Mouse (Mus musculus) heart, postnatal 0 days (tissue): ENCODE measurements at regions not wholly inside any gene's neighbourhood (a gene's known extent, or its start where the extent isn't known, plus 50 kb on each side); places are given as distances from the start of the nearest gene placed in this dataset.

ENCODE experiments used
- ATAC-seq: fragments of 200-750 bp; cut with Nextera tagmentation; 2 replicates; pipeline ENCODE4 v1.8.0; 2017; ENCODE audit warnings: low read depth, moderate number of reproducible peaks, moderate library complexity; ENCODE audit not compliant: insufficient read depth
- DNase-seq: peaks from one replicate; pipeline ENCODE4 v3.0.0-alpha.2; 2016; ENCODE audit warnings: low spot score
- H3K27ac ChIP-seq: fragments of 300-500 bp; sonication (generic); 2 replicates; pipeline ENCODE4 v1.5.1; 2014; ENCODE audit warnings: low read depth, mild to moderate bottlenecking
- H3K27me3 ChIP-seq: fragments of 300-500 bp; sonication (generic); 2 replicates; pipeline ENCODE4 v1.6.1; 2014; ENCODE audit warnings: low read length, mixed read lengths; ENCODE audit not compliant: control insufficient read depth, insufficient read depth
- H3K36me3 ChIP-seq: fragments of 300-500 bp; sonication (generic); replicated peaks from 2 replicates; pipeline ENCODE4 v1.6.1; 2014; ENCODE audit warnings: low read length, mixed read lengths; ENCODE audit not compliant: control insufficient read depth, insufficient read depth
- H3K4me1 ChIP-seq: fragments of 300-500 bp; sonication (generic); 2 replicates; pipeline ENCODE4 v1.6.1; 2014; ENCODE audit warnings: antibody characterized with exemption; ENCODE audit not compliant: control insufficient read depth, insufficient read depth
- H3K4me2 ChIP-seq: fragments of 300-500 bp; sonication (generic); 2 replicates; pipeline ENCODE4 v1.6.1; 2014; ENCODE audit warnings: low read depth, mild to moderate bottlenecking, low read length, moderate library complexity
- H3K4me3 ChIP-seq: fragments of 300-500 bp; sonication (generic); 2 replicates; pipeline ENCODE4 v1.5.1; 2014; ENCODE audit warnings: low read depth, low read length
- H3K9ac ChIP-seq: fragments of 300-500 bp; sonication (generic); replicated peaks from 2 replicates; pipeline ENCODE4 v1.6.1; 2014; ENCODE audit warnings: low read depth, low read length, mixed read lengths
- H3K9me3 ChIP-seq: fragments of 300-500 bp; sonication (generic); replicated peaks from 2 replicates; pipeline ENCODE4 v1.6.1; 2016; ENCODE audit warnings: low read length; ENCODE audit not compliant: control insufficient read depth
- CTCF ChIP-seq: IDR thresholded peaks from 2 replicates; pipeline ENCODE4 v1.5.1; 2016; ENCODE audit warnings: antibody characterized with exemption, control low read depth, low read depth
- EP300 ChIP-seq: IDR thresholded peaks from 2 replicates; pipeline ENCODE4 v1.6.1; 2016; ENCODE audit warnings: antibody characterized with exemption, low read depth
- WGBS: fragments of 180-500 bp; shearing (Covaris S2); extraction: QIAGEN DNeasy Blood & Tissue Kit; methylation state at CpG from one replicate; pipeline ENCODE4 v1.1.7; 2014; 5-methylcytosine and 5-hydroxymethylcytosine counted together

DNA sequence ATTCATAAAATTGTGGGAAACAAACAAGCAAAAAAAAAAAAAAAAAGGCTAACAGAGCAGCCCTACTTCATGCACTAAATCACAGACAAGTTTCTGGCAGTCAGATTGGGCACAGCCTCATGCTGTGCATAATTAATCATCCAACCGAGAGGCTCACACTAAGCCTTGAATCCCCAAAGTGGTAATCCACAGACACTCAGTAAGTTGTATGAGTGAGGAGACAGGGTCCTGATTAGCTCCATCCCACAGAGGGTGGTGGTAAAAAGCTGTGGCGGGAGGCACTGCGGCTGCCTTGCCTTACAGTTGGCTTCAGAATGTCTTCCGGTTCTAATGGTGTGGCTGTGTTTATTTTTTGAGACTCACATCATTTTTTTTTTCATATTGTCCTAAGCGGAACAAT, 53.4 kb upstream of the Wdr72 start:
- 58% methylated on average over 5 of the region's 5 CpGs for WGBS
- no peak for ATAC-seq
- Histone ChIP-seq H3K27me3 (no peaks in the 10 kb centered on the region), H3K27ac (no peak overlapping the region), H3K9me3 (no peaks in the 10 kb centered on the region), H3K4me3 (no peak overlapping the region), H3K36me3 (no peaks in the 10 kb centered on the region), H3K4me1 (no peaks in the 10 kb centered on the region; the same call in 1 of the 2 replicates), H3K4me2 (no peak overlapping the region), H3K9ac (no peak overlapping the region)
- no peak for DNase-seq
- TF ChIP-seq CTCF: no peak
- TF ChIP-seq EP300: no peak

DNA sequence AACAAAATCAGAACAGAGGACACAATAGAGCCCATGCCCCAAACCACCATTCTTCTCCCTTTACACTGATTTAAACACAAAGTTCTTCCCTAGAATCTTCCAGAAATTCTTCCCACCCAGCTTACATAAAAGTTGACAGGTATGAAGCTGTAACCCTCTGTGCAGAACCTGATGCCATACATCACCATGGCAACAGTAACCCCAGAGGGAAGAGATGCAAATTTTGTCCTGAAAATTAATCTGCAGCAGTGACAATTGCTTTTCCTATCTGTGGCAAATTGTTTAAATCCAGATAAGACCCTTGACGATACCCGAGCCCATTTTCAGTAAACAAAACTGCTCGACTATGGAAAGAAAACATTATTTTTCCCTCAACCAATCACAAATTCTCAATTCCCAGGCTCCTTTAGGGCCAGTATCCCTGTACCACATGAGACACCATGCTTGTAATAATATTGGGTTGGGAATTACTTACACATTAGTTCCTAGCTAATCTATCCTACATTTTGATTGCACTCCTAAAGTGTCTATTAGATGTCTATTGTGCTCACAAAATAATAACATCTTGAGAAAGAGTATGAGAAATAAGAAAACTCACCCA, 52.6 kb upstream of the Wdr72 start:
- Histone ChIP-seq H3K4me3 (no peak overlapping the region), H3K27me3 (no peaks in the 10 kb centered on the region), H3K4me2 (no peak overlapping the region), H3K4me1 (no peaks in the 10 kb centered on the region; the same call in 1 of the 2 replicates), H3K9me3 (no peaks in the 10 kb centered on the region), H3K36me3 (no peaks in the 10 kb centered on the region), H3K27ac (no peak overlapping the region), H3K9ac (no peak overlapping the region)
- ATAC-seq (no peak), DNase-seq (no peak)
- 66% methylated on average over 3 of the region's 3 CpGs for WGBS
- TF ChIP-seq CTCF (no peak), EP300 (no peak)

DNA sequence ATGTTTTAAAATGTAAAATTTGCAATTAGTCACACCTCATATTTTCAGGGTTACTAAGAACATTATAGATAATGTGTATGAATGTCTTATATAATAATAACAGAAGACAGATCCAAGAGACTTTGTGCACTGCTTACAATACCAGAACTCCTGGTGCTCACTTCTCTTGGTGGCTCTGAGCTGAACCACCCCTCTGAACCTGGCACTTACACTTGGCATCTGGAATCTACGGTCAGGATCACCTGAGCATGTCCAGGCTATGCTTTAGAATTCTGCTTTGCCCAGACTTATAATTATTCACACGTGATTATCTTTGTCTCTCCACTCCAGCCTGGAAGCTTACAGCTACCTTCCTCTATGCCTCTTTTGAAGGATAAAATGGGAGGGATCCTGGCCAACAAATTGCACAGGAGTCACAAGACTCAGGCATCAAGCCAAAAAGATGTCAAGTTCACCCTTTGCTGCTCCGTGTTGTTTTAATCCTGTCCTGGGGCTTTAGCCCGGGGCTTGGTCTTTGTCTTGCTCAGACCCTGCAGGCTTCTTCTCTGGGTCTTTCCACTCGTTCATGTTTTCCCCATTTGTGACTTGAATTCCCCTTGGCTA, 51.8 kb upstream of the Wdr72 start:
- DNase-seq: peak; percentile 22

More for the DNA sequence above, 51.8 kb upstream of the Wdr72 start:
- H3K4me1 ChIP-seq: no peaks in the 10 kb centered on the region; the same call in 1 of the 2 replicates
- WGBS: 14% methylated on average over 5 of the region's 5 CpGs
- no peaks in the 10 kb centered on the region for H3K9me3 ChIP-seq
- H3K4me2 ChIP-seq: no peak overlapping the region
- no peak for TF ChIP-seq EP300
- no peak for TF ChIP-seq CTCF
- no peak overlapping the region for H3K27ac ChIP-seq
- H3K36me3 ChIP-seq: no peaks in the 10 kb centered on the region
- H3K27me3 ChIP-seq: no peaks in the 10 kb centered on the region
- no peak overlapping the region for H3K9ac ChIP-seq
- ATAC-seq: peak; percentile 20; the same call in 1 of the 2 replicates
- H3K4me3 ChIP-seq: no peak overlapping the region
